In the genomic region with DNA sequence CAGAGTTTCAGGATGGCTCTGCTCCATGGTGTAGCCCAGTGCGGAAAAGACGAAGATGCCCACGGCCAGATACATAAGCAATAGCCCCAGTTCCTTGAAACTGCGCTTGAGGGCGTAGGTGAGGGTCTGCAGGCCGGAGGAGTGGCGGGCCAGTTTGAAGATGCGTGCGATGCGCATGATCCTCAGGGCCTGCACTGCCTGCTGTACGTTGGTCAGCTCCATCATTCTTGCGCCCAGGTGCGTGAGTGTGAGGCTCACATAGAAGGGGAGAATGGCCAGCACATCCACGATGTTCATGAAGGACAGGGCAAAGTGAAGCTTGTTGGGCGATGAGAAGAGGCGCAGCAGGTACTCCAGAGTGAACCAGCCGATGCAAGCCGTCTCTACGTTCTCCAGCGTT, we compare ENCODE assay signal across 9 mouse cellular contexts. TPM values are rescaled to one million over a fixed set of nuclear protein-coding genes. Genes with fewer than 3 reads are reported as not detected.
DNase-seq lines count a peak whose midpoint lies in the region; ATAC-seq and TF ChIP-seq lines count a peak whose summit lies in the region.
"Had no signal": no experiment of that assay in that cellular context is flagged by ENCODE, and none has a peak within 500 bp of the region (broad histone marks: within the 10 kb centered on the region; RNA-seq: fewer than 3 reads in every experiment).

No protein-coding gene starts in this region.

- no peak overlapping the region for H3K9ac ChIP-seq in kidney, embryonic 16.5 days (replicated peaks; ENCODE audit: low read length)
- no peak overlapping the region for H3K9ac ChIP-seq in forebrain, embryonic 11.5 days (ENCODE audit: low read length)
- H3K9ac ChIP-seq in intestine, postnatal 0 days (ENCODE audit: low read depth, low read length), result no peak overlapping the region
- H3K9ac ChIP-seq in neural tube, embryonic 15.5 days (replicated peaks), result no peak overlapping the region; the same call in 1 of the 2 replicates

- H3K36me3 ChIP-seq in kidney, embryonic 16.5 days (ENCODE audit: insufficient read depth, low read length), result no peaks in the 10 kb centered on the region
- H3K36me3 ChIP-seq in forebrain, embryonic 11.5 days (ENCODE audit: control insufficient read depth, insufficient read depth, low read length), result no peaks in the 10 kb centered on the region
- H3K36me3 ChIP-seq in intestine, postnatal 0 days (ENCODE audit: control insufficient read depth, insufficient read depth), result no peaks in the 10 kb centered on the region
- no peaks in the 10 kb centered on the region for H3K36me3 ChIP-seq in neural tube, embryonic 15.5 days

- H3K9me3 ChIP-seq in kidney, embryonic 16.5 days (ENCODE audit: low read length), result no peaks in the 10 kb centered on the region
- H3K9me3 ChIP-seq in forebrain, embryonic 11.5 days (ENCODE audit: control insufficient read depth, low read length), result no peaks in the 10 kb centered on the region
- no peaks in the 10 kb centered on the region for H3K9me3 ChIP-seq in intestine, postnatal 0 days (ENCODE audit: control insufficient read depth)
- H3K9me3 ChIP-seq in neural tube, embryonic 15.5 days (replicated peaks), result no peaks in the 10 kb centered on the region

- peak overlapping the region; percentile 57; the same call in 1 of the 2 replicates for H3K4me3 ChIP-seq in kidney, embryonic 16.5 days (ENCODE audit: low read length)
- H3K4me3 ChIP-seq in forebrain, embryonic 11.5 days (ENCODE audit: low read depth, low read length), result no peak overlapping the region; the same call in 1 of the 2 replicates
- H3K4me3 ChIP-seq in intestine, postnatal 0 days (ENCODE audit: low read depth, low read length), result peak overlapping the region; percentile 42
- peak overlapping the region; percentile 68 for H3K4me3 ChIP-seq in neural tube, embryonic 15.5 days (replicated peaks)

- WGBS in kidney, embryonic 16.5 days, result 74% methylated on average over 20 of the region's 20 CpGs
- 73% methylated on average over 20 of the region's 20 CpGs for WGBS in forebrain, embryonic 11.5 days
- 65% methylated on average over 20 of the region's 20 CpGs for WGBS in intestine, postnatal 0 days
- WGBS in neural tube, embryonic 15.5 days, result 78% methylated on average over 20 of the region's 20 CpGs

- peaks cover 34% of the 10 kb centered on the region for H3K27me3 ChIP-seq in kidney, embryonic 16.5 days (ENCODE audit: insufficient read depth, low read length)
- peaks cover 23% of the 10 kb centered on the region for H3K27me3 ChIP-seq in forebrain, embryonic 11.5 days (ENCODE audit: control insufficient read depth, insufficient read depth, low read length)
- H3K27me3 ChIP-seq in intestine, postnatal 0 days (replicated peaks; ENCODE audit: control insufficient read depth, insufficient read depth, low read length), result peaks cover 22% of the 10 kb centered on the region
- H3K27me3 ChIP-seq in neural tube, embryonic 15.5 days (replicated peaks), result peaks cover 19% of the 10 kb centered on the region

- no peak for TF ChIP-seq CTCF in intestine, postnatal 0 days (IDR thresholded peaks at IDR 0.05; ENCODE audit: low read depth)

- H3K4me2 ChIP-seq in kidney, embryonic 16.5 days (replicated peaks; ENCODE audit: low read depth, low read length), result peak overlapping the region; percentile 94
- H3K4me2 ChIP-seq in forebrain, embryonic 11.5 days (ENCODE audit: low read depth, low read length, severe bottlenecking), result peak overlapping the region; percentile 82; the same call in 1 of the 2 replicates
- peak overlapping the region; percentile 79 for H3K4me2 ChIP-seq in intestine, postnatal 0 days (replicated peaks; ENCODE audit: low read depth)
- peak overlapping the region; percentile 88 for H3K4me2 ChIP-seq in neural tube, embryonic 15.5 days

- H3K4me1 ChIP-seq in kidney, embryonic 16.5 days (ENCODE audit: insufficient read depth, low read length), result peaks cover 6% of the 10 kb centered on the region; the same call in 1 of the 2 replicates
- H3K4me1 ChIP-seq in forebrain, embryonic 11.5 days (replicated peaks; ENCODE audit: control insufficient read depth, insufficient read depth, low read length), result peaks cover 3% of the 10 kb centered on the region; the same call in 1 of the 2 replicates
- no peaks in the 10 kb centered on the region for H3K4me1 ChIP-seq in intestine, postnatal 0 days (replicated peaks; ENCODE audit: control insufficient read depth, insufficient read depth, low read length)
- peaks cover 22% of the 10 kb centered on the region for H3K4me1 ChIP-seq in neural tube, embryonic 15.5 days

- no peak overlapping the region for H3K27ac ChIP-seq in kidney, embryonic 16.5 days (ENCODE audit: low read length)
- no peak overlapping the region for H3K27ac ChIP-seq in forebrain, embryonic 11.5 days (ENCODE audit: low read depth, low read length)
- no peak overlapping the region for H3K27ac ChIP-seq in intestine, postnatal 0 days (ENCODE audit: low read depth, low read length)
- H3K27ac ChIP-seq in neural tube, embryonic 15.5 days (replicated peaks), result no peak overlapping the region

- ATAC-seq in kidney, embryonic 16.5 days (ENCODE audit: low FRiP score, low TSS enrichment), result no peak
- ATAC-seq in forebrain, embryonic 11.5 days (replicated peaks; ENCODE audit: low FRiP score), result no peak
- no peak for ATAC-seq in intestine, postnatal 0 days
- no peak for ATAC-seq in neural tube, embryonic 15.5 days (ENCODE audit: low FRiP score)
- ATAC-seq in cerebellum, adult (ENCODE audit: insufficient number of reproducible peaks, low FRiP score, low TSS enrichment), result no peak

- no peak for DNase-seq in kidney, adult 18-20 months
- DNase-seq in forebrain, embryonic 11.5 days (ENCODE audit: low spot score), result no peak
- DNase-seq in c-Kit-positive CD71-positive TER-119-positive erythroid progenitor cells, embryonic 14.5 days (ENCODE audit: low spot score), result no peak
- no peak for DNase-seq in spleen, adult 18-20 months
- DNase-seq: adrenal gland, adult 8-10 months had no signal

RNA-seq across cellular contexts. Expression of gene Kcnf1, which starts 1.6 kb away (rescaled TPM):
- 0.76 and 0.81 TPM in 2 replicates for polyA plus RNA-seq in kidney, embryonic 16.5 days (2015; fragmentation: Nextera tagmentation; extraction: Ambion mirVana)
- polyA plus RNA-seq in forebrain, embryonic 11.5 days (2014; fragmentation: Nextera tagmentation; extraction: Ambion mirVana), result 0.80 and 0.84 TPM in 2 replicates
- polyA plus RNA-seq in intestine, postnatal 0 days (2015; fragmentation: Nextera tagmentation; extraction: Ambion mirVana), result 1.2 and 1.4 TPM in 2 replicates
- 2.7 and 4.2 TPM in 2 replicates for polyA plus RNA-seq in neural tube, embryonic 15.5 days (2015; fragmentation: Nextera tagmentation; extraction: Ambion mirVana)
